Mouse (Mus musculus): ENCODE measurements at regions not wholly inside any gene's neighbourhood (a gene's known extent, or its start where the extent isn't known, plus 50 kb on each side); places are given as distances from the start of the nearest gene placed in this dataset.

DNA sequence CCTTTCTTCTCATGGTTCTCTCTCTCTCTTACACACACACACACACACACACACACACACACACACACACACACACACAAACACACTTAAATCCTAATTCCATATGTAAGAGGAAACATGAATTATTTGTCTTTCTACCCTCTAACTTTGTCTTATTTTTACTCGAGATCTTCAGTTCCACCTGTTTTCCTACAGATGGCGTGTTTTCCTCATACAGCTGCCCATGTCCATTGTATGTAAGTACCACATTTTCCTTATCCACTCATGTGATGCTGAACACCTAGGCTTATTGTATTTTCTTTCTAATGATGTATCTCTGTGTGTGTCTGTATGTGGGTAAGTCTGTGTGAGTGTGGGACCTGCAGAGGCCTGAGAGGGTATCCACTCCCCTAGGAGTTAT, 212.2 kb upstream of the Unc93a2 start:
- Histone ChIP-seq H3K27me3 (ENCODE audit: control insufficient read depth, insufficient read depth, insufficient read length) (no peaks in the 10 kb centered on the region), H3K79me2 (ENCODE audit: control insufficient read depth, insufficient read depth) (no peaks in the 10 kb centered on the region), H3K36me3 (ENCODE audit: control insufficient read depth, insufficient read depth) (no peaks in the 10 kb centered on the region), H3K4me3 (no peak overlapping the region), H3ac (ENCODE audit: control insufficient read depth, insufficient read length) (no peak overlapping the region), H3K4me2 (ENCODE audit: low read depth) (no peak overlapping the region)
- no peak for TF ChIP-seq E2F4 (IDR thresholded peaks at IDR 0.05; ENCODE audit: insufficient read depth)
- no peak for TF ChIP-seq USF1 (IDR thresholded peaks at IDR 0.05; ENCODE audit: low read depth)
- TF ChIP-seq REST (IDR thresholded peaks at IDR 0.05; ENCODE audit: insufficient read depth, insufficient read length), result no peak
- TF ChIP-seq MYOD1 (IDR thresholded peaks at IDR 0.05; ENCODE audit: control insufficient read depth in 1 of 3, insufficient read length in 2 of 3, low read depth in 2 of 3), result no peak
- TF ChIP-seq POLR2AphosphoS2 (IDR thresholded peaks at IDR 0.05; ENCODE audit: insufficient read length, low read depth), result no peak
- no peak for TF ChIP-seq MAX (IDR thresholded peaks at IDR 0.05; ENCODE audit: low read depth)
- TF ChIP-seq TCF12 (IDR thresholded peaks at IDR 0.05; ENCODE audit: insufficient read depth, poor library complexity, severe bottlenecking), result no peak
- no peak for TF ChIP-seq CEBPB (IDR thresholded peaks at IDR 0.05; ENCODE audit: insufficient read depth, poor library complexity, severe bottlenecking)
- no peak for TF ChIP-seq POLR2A (IDR thresholded peaks at IDR 0.05; ENCODE audit: insufficient read length, low read depth)
- no peak for TF ChIP-seq SRF (IDR thresholded peaks at IDR 0.05; ENCODE audit: control insufficient read depth, insufficient read length, low read depth)
- no peak for TF ChIP-seq TCF3 (IDR thresholded peaks at IDR 0.05; ENCODE audit: insufficient read length, low read depth)
- no peak for TF ChIP-seq MYOG (IDR thresholded peaks at IDR 0.05; ENCODE audit: control insufficient read depth in 1 of 3, insufficient read depth in 1 of 3, insufficient read length in 2 of 3, low read depth in 2 of 3)

DNA sequence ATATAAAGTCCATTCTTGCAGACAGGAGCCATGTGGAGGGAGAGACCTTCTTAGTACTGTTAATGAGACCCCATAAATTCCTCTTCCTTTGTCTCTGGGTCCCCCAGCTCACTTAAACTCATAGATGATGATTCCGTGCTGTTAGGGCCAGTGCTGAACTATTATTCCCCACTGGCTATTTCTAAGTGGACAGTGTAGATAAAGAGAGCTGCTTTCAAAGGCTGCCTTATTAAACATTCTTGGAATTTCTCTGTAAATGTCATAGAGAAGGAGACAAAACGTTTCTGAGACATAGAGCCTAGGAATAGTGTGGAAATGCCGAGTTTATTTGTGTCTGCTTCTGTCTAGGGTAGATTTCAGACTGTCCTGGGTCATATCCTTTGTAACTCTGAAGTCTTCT, 209.5 kb upstream of the Unc93a2 start:
- Histone ChIP-seq H3K4me2 (ENCODE audit: low read depth) (no peak overlapping the region), H3K27me3 (ENCODE audit: control insufficient read depth, insufficient read depth, insufficient read length) (no peaks in the 10 kb centered on the region), H3K4me3 (no peak overlapping the region), H3ac (ENCODE audit: control insufficient read depth, insufficient read length) (no peak overlapping the region), H3K79me2 (ENCODE audit: control insufficient read depth, insufficient read depth) (no peaks in the 10 kb centered on the region), H3K36me3 (ENCODE audit: control insufficient read depth, insufficient read depth) (no peaks in the 10 kb centered on the region)
- TF ChIP-seq CEBPB (IDR thresholded peaks at IDR 0.05; ENCODE audit: insufficient read depth, poor library complexity, severe bottlenecking) (no peak), MYOG (IDR thresholded peaks at IDR 0.05; ENCODE audit: control insufficient read depth in 1 of 3, insufficient read depth in 1 of 3, insufficient read length in 2 of 3, low read depth in 2 of 3) (no peak), MAX (IDR thresholded peaks at IDR 0.05; ENCODE audit: low read depth) (no peak), TCF12 (IDR thresholded peaks at IDR 0.05; ENCODE audit: insufficient read depth, poor library complexity, severe bottlenecking) (no peak), E2F4 (IDR thresholded peaks at IDR 0.05; ENCODE audit: insufficient read depth) (no peak)

DNA sequence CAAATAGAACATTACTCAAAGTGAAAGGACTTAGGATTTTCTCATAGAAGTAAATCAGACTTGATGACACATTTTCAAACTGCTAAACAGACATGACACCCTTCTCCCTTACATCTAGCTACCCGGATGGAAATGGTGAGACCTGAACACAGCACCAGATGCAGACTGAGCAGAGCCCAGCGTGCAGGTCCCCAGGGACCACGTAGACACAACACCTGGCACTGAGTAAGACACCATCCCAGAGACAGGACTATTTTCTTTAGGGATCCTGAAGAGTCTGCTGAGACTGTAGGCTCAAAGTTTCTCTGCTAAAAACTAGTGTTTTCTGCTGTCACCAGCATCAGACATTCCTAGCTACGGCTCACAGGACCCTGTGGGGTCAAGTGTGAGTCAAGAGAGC, 207.2 kb upstream of the Unc93a2 start:
- TF ChIP-seq TCF12 (IDR thresholded peaks at IDR 0.05; ENCODE audit: insufficient read depth, poor library complexity, severe bottlenecking), result no peak
- TF ChIP-seq MYOD1 (IDR thresholded peaks at IDR 0.05; ENCODE audit: control insufficient read depth in 1 of 3, insufficient read length in 2 of 3, low read depth in 2 of 3), result no peak
- no peak for TF ChIP-seq REST (IDR thresholded peaks at IDR 0.05; ENCODE audit: insufficient read depth, insufficient read length)
- no peak for TF ChIP-seq E2F4 (IDR thresholded peaks at IDR 0.05; ENCODE audit: insufficient read depth)
- no peak for TF ChIP-seq MYOG (IDR thresholded peaks at IDR 0.05; ENCODE audit: control insufficient read depth in 1 of 3, insufficient read depth in 1 of 3, insufficient read length in 2 of 3, low read depth in 2 of 3)
- TF ChIP-seq SRF (IDR thresholded peaks at IDR 0.05; ENCODE audit: control insufficient read depth, insufficient read length, low read depth), result no peak
- TF ChIP-seq CEBPB (IDR thresholded peaks at IDR 0.05; ENCODE audit: insufficient read depth, poor library complexity, severe bottlenecking), result no peak
- no peak for TF ChIP-seq MAX (IDR thresholded peaks at IDR 0.05; ENCODE audit: low read depth)
- no peak for TF ChIP-seq POLR2AphosphoS2 (IDR thresholded peaks at IDR 0.05; ENCODE audit: insufficient read length, low read depth)
- TF ChIP-seq TCF3 (IDR thresholded peaks at IDR 0.05; ENCODE audit: insufficient read length, low read depth), result no peak
- TF ChIP-seq USF1 (IDR thresholded peaks at IDR 0.05; ENCODE audit: low read depth), result no peak
- TF ChIP-seq POLR2A (IDR thresholded peaks at IDR 0.05; ENCODE audit: insufficient read length, low read depth), result no peak

DNA sequence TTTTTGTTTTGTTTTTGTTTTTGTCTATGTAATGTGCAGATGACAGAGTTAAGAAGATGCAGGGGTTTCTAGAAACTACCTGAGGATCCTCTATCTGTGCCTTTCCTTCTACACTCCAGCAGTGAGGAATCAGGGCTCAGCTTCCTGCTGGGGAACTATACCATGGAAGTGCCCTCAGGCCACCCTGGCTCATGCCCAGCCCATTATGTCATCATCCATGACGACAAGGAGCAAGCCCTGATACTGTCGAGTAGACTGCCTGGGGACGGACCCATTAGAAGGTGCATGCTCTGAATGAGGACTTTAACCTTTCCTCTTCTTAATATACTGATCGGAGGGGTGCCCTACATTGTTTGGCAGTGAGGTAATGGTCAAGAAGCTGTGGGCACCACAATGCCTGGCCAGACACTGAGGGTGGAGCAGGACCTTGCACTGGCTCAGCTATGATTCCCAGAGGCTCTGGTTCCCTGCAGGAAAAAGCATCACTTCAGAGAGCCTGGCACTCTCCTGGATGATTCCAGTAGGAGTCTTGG, 197.7 kb upstream of the Unc93a2 start:
- Histone ChIP-seq H3ac (ENCODE audit: control insufficient read depth, insufficient read length) (no peak overlapping the region), H3K4me3 (no peak overlapping the region), H3K27me3 (ENCODE audit: control insufficient read depth, insufficient read depth, insufficient read length) (no peaks in the 10 kb centered on the region), H3K79me2 (ENCODE audit: control insufficient read depth, insufficient read depth) (no peaks in the 10 kb centered on the region), H3K4me2 (ENCODE audit: low read depth) (no peak overlapping the region), H3K36me3 (ENCODE audit: control insufficient read depth, insufficient read depth) (no peaks in the 10 kb centered on the region)
- no peak for TF ChIP-seq REST (IDR thresholded peaks at IDR 0.05; ENCODE audit: insufficient read depth, insufficient read length)
- TF ChIP-seq MAX (IDR thresholded peaks at IDR 0.05; ENCODE audit: low read depth), result no peak
- TF ChIP-seq CEBPB (IDR thresholded peaks at IDR 0.05; ENCODE audit: insufficient read depth, poor library complexity, severe bottlenecking), result no peak

More for the DNA sequence above, 207.2 kb upstream of the Unc93a2 start:
- H3K27me3 ChIP-seq (ENCODE audit: control insufficient read depth, insufficient read depth, insufficient read length), result no peaks in the 10 kb centered on the region
- H3K79me2 ChIP-seq (ENCODE audit: control insufficient read depth, insufficient read depth), result no peaks in the 10 kb centered on the region
- no peak overlapping the region for H3K4me2 ChIP-seq (ENCODE audit: low read depth)
- no peaks in the 10 kb centered on the region for H3K36me3 ChIP-seq (ENCODE audit: control insufficient read depth, insufficient read depth)
- no peak overlapping the region for H3K4me3 ChIP-seq
- H3ac ChIP-seq (ENCODE audit: control insufficient read depth, insufficient read length), result no peak overlapping the region

DNA sequence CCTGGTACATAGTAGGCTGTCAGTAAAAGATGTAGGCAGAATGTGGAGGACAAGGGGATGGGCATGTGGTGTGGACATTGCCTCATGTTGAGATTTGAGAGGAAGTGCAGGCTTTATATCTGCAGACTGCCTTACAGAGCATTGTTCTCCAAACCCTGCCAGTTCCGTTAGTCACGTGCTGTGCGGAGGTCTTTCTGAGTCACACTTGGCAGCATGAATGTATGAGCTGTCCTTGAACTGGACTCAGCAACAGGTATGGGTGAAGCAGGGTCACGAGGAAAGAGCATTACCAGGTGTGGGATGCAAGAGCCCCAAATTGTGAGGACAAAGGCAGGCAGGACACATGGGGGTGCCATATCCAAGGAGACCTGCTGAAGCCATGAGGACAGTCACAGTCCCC, 193.8 kb upstream of the Unc93a2 start:
- no peaks in the 10 kb centered on the region for H3K36me3 ChIP-seq (ENCODE audit: control insufficient read depth, insufficient read depth)
- no peaks in the 10 kb centered on the region for H3K79me2 ChIP-seq (ENCODE audit: control insufficient read depth, insufficient read depth)
- no peaks in the 10 kb centered on the region for H3K27me3 ChIP-seq (ENCODE audit: control insufficient read depth, insufficient read depth, insufficient read length)
- H3K4me2 ChIP-seq (ENCODE audit: low read depth), result no peak overlapping the region
- TF ChIP-seq MYOG (IDR thresholded peaks at IDR 0.05; ENCODE audit: control insufficient read depth in 1 of 3, insufficient read depth in 1 of 3, insufficient read length in 2 of 3, low read depth in 2 of 3), result no peak
- peak; percentile 35 for TF ChIP-seq USF1 (IDR thresholded peaks at IDR 0.05; ENCODE audit: low read depth)
- H3K4me3 ChIP-seq, result no peak overlapping the region
- H3ac ChIP-seq (ENCODE audit: control insufficient read depth, insufficient read length), result no peak overlapping the region

Data from myocyte (in vitro differentiated cells).